Mouse (Mus musculus) heart, postnatal 36 days (tissue): ENCODE results near the gene Gal3st4. TPM values are rescaled to one million over a fixed set of nuclear protein-coding genes. Genes with fewer than 3 reads are reported as not detected.
"Not testable (repeated sequence)": the region's sequence is repeated elsewhere in the genome, so short reads cannot be mapped to it uniquely, and the experiment has no call there.

Experiments
- DNase-seq, 2 experiments: peaks; one replicate each; pipeline ENCODE4 v3.0.0; 2021 to 2022
- intact Hi-C: fragments of 180-260 bp; cut with DNase I; formaldehyde crosslinking; loops from one replicate; pipeline ENCODE4 v1.15.1; 2025
- total RNA-seq, 2 experiments: library from RNA; stranded (reverse); gene quantifications; 2 replicates each; pipeline ENCODE4 v1.2.3; 2021

The Gal3st4 gene
- total RNA-seq, 2 experiments from 2014 or later, result 0.19 to 0.31 TPM

GRCm38 (mm10) chr5:138223287-138223686 lies 49.4 kb downstream of the Gal3st4 start:
- intact Hi-C loops, result loop anchor here (10.0 kb wide), 1 partner anchor 252 kb away; no protein-coding TSS in a partner anchor
- no peak for DNase-seq

- DNase-seq, result peak; percentile 82 to 92
- intact Hi-C loops, result loop anchor here (10.0 kb wide), 1 partner anchor 253 kb away; no protein-coding TSS in a partner anchor
Observed at GRCm38 (mm10) chr5:138222111-138222510, 50.5 kb downstream of the Gal3st4 start.

- intact Hi-C loops, result loop anchor here (10.0 kb wide), 1 partner anchor 255 kb away; no protein-coding TSS in a partner anchor
- DNase-seq, result no peak
Observed at GRCm38 (mm10) chr5:138219864-138220263, 52.8 kb downstream of the Gal3st4 start.

GRCm38 (mm10) chr5:138216632-138217031 lies 56.0 kb downstream of the Gal3st4 start:
- not testable (repeated sequence) for DNase-seq
- intact Hi-C loops, result loop anchor here (2.0 kb wide), 1 partner anchor 68 kb away; no protein-coding TSS in a partner anchor

Other genes starting within 250 kb of the Gal3st4 start
- not detected for gene Smok3c, start 219.6 kb downstream of the Gal3st4 start, total RNA-seq
- gene Zkscan1, start 187.8 kb downstream of the Gal3st4 start, total RNA-seq, result 10 to 100 TPM; 14.1 to 15.1 TPM
- 10 to 100 TPM; 10.7 to 13.6 TPM for gene Zscan21, start 155.9 kb downstream of the Gal3st4 start, total RNA-seq
- 1 to 10 TPM; 7.3 to 8.3 TPM for gene Zfp113, start 117.1 kb downstream of the Gal3st4 start, total RNA-seq
- 100 to 1,000 TPM; 123 to 126 TPM for gene Cops6, start 111.8 kb downstream of the Gal3st4 start, total RNA-seq
- 10 to 100 TPM in 1 of 2 experiments, 1 to 10 TPM in 1; 9.6 to 11.8 TPM for gene Ap4m1, start 100.8 kb downstream of the Gal3st4 start, total RNA-seq
- 10 to 100 TPM; 10.5 to 11.7 TPM for gene Mcm7, start 100.4 kb downstream of the Gal3st4 start, total RNA-seq
- gene Taf6, start 85.4 kb downstream of the Gal3st4 start, total RNA-seq, result 10 to 100 TPM; 32.8 to 33.5 TPM
- gene Cnpy4, start 85.4 kb downstream of the Gal3st4 start, total RNA-seq, result 1 to 10 TPM; 6.4 to 7.2 TPM
- 1 to 10 TPM; 2.9 to 3.1 TPM for gene Mblac1, start 78.5 kb downstream of the Gal3st4 start, total RNA-seq
- 1 to 10 TPM in 1 of 2 experiments, under 1 TPM in 1; 0.92 to 1.9 TPM for gene Nxpe5, start 46.9 kb downstream of the Gal3st4 start, total RNA-seq
- 10 to 100 TPM; 57.2 to 61.0 TPM for gene Lamtor4, start 17.4 kb downstream of the Gal3st4 start, total RNA-seq
- 1 to 10 TPM; 2.9 to 4.0 TPM for gene BC037034, start 8.8 kb downstream of the Gal3st4 start, total RNA-seq
- gene Gm43720, start 7.1 kb upstream of the Gal3st4 start, total RNA-seq, result not detected
- under 1 TPM; 0.11 to 0.25 TPM for gene Gpc2, start 7.2 kb upstream of the Gal3st4 start, total RNA-seq
- not detected for gene Stag3, start 7.4 kb upstream of the Gal3st4 start, total RNA-seq
- gene Pvrig, start 69.1 kb upstream of the Gal3st4 start, total RNA-seq, result not detected
- 1 to 10 TPM; 4.9 to 5.4 TPM for gene Zfp157, start 168.6 kb upstream of the Gal3st4 start, total RNA-seq